Mouse (Mus musculus) liver, adult 2 months (tissue): Measurements from ENCODE around the gene Igsf23. TPM values are rescaled to one million over a fixed set of nuclear protein-coding genes. Genes with fewer than 3 reads are reported as not detected.
A peak's percentile ranks its signal among the peaks of the same experiment; 100 is the strongest.
"Not testable (repeated sequence)": the region's sequence is repeated elsewhere in the genome, so short reads cannot be mapped to it uniquely, and the experiment has no call there.

Experiments used
- DNase-seq: peaks from one replicate; pipeline ENCODE4 v3.0.0-alpha.2; 2011; ENCODE audit warnings: low read depth, low spot score; ENCODE audit errors: extremely low read depth
- H3K27ac ChIP-seq: fragments of 200-500 bp; replicated peaks from 2 replicates; pipeline ENCODE4 v1.5.1; 2012; ENCODE audit warnings: low read depth, mild to moderate bottlenecking, control low read depth, inconsistent platforms, low read length; ENCODE audit not compliant: insufficient read depth
- H3K27me3 ChIP-seq: fragments of 200-500 bp; 2 replicates; pipeline ENCODE4 v1.6.1; 2012; ENCODE audit warnings: mild to moderate bottlenecking, moderate library complexity, low read length, inconsistent platforms; ENCODE audit not compliant: control insufficient read depth, insufficient read depth
- H3K36me3 ChIP-seq: fragments of 200-500 bp; 2 replicates; pipeline ENCODE4 v1.6.1; 2012; ENCODE audit warnings: low read length, inconsistent platforms; ENCODE audit not compliant: control insufficient read depth, insufficient read depth
- H3K4me1 ChIP-seq: fragments of 200-500 bp; 2 replicates; pipeline ENCODE4 v1.6.1; 2011; ENCODE audit warnings: low read length; ENCODE audit not compliant: control insufficient read depth, insufficient read depth
- H3K4me3 ChIP-seq: fragments of 200-500 bp; 2 replicates; pipeline ENCODE4 v1.5.1; 2011; ENCODE audit warnings: low read depth, mild to moderate bottlenecking, control low read depth, low read length, moderate library complexity; ENCODE audit not compliant: insufficient read depth
- H3K79me2 ChIP-seq: fragments of 200-500 bp; 2 replicates; pipeline ENCODE4 v1.6.1; 2012; ENCODE audit warnings: inconsistent platforms, mild to moderate bottlenecking, low read length, moderate library complexity; ENCODE audit not compliant: control insufficient read depth, insufficient read depth
- H3K9ac ChIP-seq: fragments of 200-500 bp; 2 replicates; pipeline ENCODE4 v1.6.1; 2012; ENCODE audit warnings: low read depth, mild to moderate bottlenecking, control low read depth, inconsistent platforms, low read length
- CTCF ChIP-seq: fragments of 200-500 bp; IDR thresholded peaks from 2 replicates; pipeline ENCODE4 v1.5.1; 2011; ENCODE audit warnings: low read depth, low read length, control low read depth
- POLR2A ChIP-seq: fragments of 200-500 bp; IDR thresholded peaks from 2 replicates; pipeline ENCODE4 v1.6.1; 2011; ENCODE audit warnings: low read length, control low read depth; ENCODE audit not compliant: insufficient read depth; ENCODE audit errors: extremely low read depth
- WGBS: fragments of 180-500 bp; shearing (Covaris S2); methylation state at CpG from one replicate; pipeline ENCODE4 v1.1.7; 2018; 5-methylcytosine and 5-hydroxymethylcytosine counted together
- polyA plus RNA-seq: library from polyadenylated mRNA; depleted of rRNA; stranded (reverse); fragments of >200 nt; gene quantifications from 2 replicates; pipeline ENCODE4 v1.2.3, GENCODE M21; 2012
- total RNA-seq: library from RNA; depleted of rRNA; stranded (reverse); fragments of >200 nt; gene quantifications from 2 replicates; pipeline ENCODE4 v1.2.3, GENCODE M21; 2014

The Igsf23 gene
- total and polyA plus RNA-seq, 2 experiments: 0.09 to 0.78 TPM

- H3K79me2 ChIP-seq: no peaks in the 10 kb centered on the region
- H3K27me3 ChIP-seq: no peaks in the 10 kb centered on the region
- WGBS: 18% methylated on average over 21 of the region's 21 CpGs
- H3K4me3 ChIP-seq: no peak overlapping the region
- TF ChIP-seq POLR2A (no peak), CTCF (no peak)
- H3K9ac ChIP-seq: no peak overlapping the region
- peak; percentile 70 for DNase-seq
- 0 out of 2 replicates have a peak overlapping the region, but pooled peaks have one; percentile 11 for H3K27ac ChIP-seq
- H3K36me3 ChIP-seq: no peaks in the 10 kb centered on the region
- H3K4me1 ChIP-seq: 0 out of 2 replicates have a peak, but pooled peaks cover 2% of the 10 kb centered on the region
Measured at GRCm38 (mm10) chr7:19932877-19933809, 17.4 kb downstream of the Igsf23 start.

GRCm38 (mm10) chr7:19932133-19932876, 18.3 kb downstream of the Igsf23 start:
- no peak overlapping the region for H3K9ac ChIP-seq
- H3K4me3 ChIP-seq: no peak overlapping the region
- WGBS: 29% methylated on average over 13 of the region's 13 CpGs
- no peaks in the 10 kb centered on the region for H3K79me2 ChIP-seq
- H3K27me3 ChIP-seq: no peaks in the 10 kb centered on the region
- H3K4me1 ChIP-seq: 0 out of 2 replicates have a peak, but pooled peaks cover 3% of the 10 kb centered on the region
- DNase-seq: no peak
- no peak for TF ChIP-seq CTCF
- no peak for TF ChIP-seq POLR2A
- no peaks in the 10 kb centered on the region for H3K36me3 ChIP-seq
- no peak overlapping the region for H3K27ac ChIP-seq

GRCm38 (mm10) chr7:19930481-19930880, 20.1 kb downstream of the Igsf23 start:
- H3K79me2 ChIP-seq, H3K27ac ChIP-seq, DNase-seq, H3K36me3 ChIP-seq, H3K27me3 ChIP-seq, H3K9ac ChIP-seq, H3K4me3 ChIP-seq, H3K4me1 ChIP-seq: not testable (repeated sequence)
- 86% methylated on average over 6 of the region's 6 CpGs for WGBS

GRCm38 (mm10) chr7:19928486-19928885, 22.1 kb downstream of the Igsf23 start:
- no peak overlapping the region for H3K4me3 ChIP-seq
- no peaks in the 10 kb centered on the region for H3K36me3 ChIP-seq
- H3K9ac ChIP-seq: no peak overlapping the region
- H3K4me1 ChIP-seq: peaks cover 8% of the 10 kb centered on the region; the same call in 1 of the 2 replicates
- DNase-seq: no peak
- no peaks in the 10 kb centered on the region for H3K79me2 ChIP-seq
- 78% methylated on average over 5 of the region's 5 CpGs for WGBS
- no peaks in the 10 kb centered on the region for H3K27me3 ChIP-seq
- TF ChIP-seq POLR2A (no peak), CTCF (no peak)
- H3K27ac ChIP-seq: peak overlapping the region; percentile 66

GRCm38 (mm10) chr7:19926849-19927480, 23.6 kb downstream of the Igsf23 start:
- WGBS: 58% methylated on average over 2 of the region's 2 CpGs
- H3K36me3 ChIP-seq: no peaks in the 10 kb centered on the region
- TF ChIP-seq POLR2A (no peak), CTCF (no peak)
- H3K79me2 ChIP-seq: no peaks in the 10 kb centered on the region
- no peaks in the 10 kb centered on the region for H3K27me3 ChIP-seq
- no peak overlapping the region for H3K4me3 ChIP-seq
- DNase-seq: peak; percentile 29
- H3K9ac ChIP-seq: no peak overlapping the region
- H3K4me1 ChIP-seq: peaks cover 8% of the 10 kb centered on the region; the same call in 1 of the 2 replicates
- peak overlapping the region; percentile 63 for H3K27ac ChIP-seq
